Mouse (Mus musculus) spleen, postnatal 14 days (tissue): ENCODE data around the gene Ncam1.

Source experiments
- DNase-seq, 2 experiments: peaks; one replicate each; pipeline ENCODE4 v3.0.0; 2021 to 2022; ENCODE audit warnings: low spot score in 2 of 2

Gene Ncam1

GRCm38 (mm10) chr9:49675696-49676465 lies 122.8 kb downstream of the Ncam1 start:
- DNase-seq = no peak

- DNase-seq = no peak
These were observed 126.0 kb downstream of the Ncam1 start for GRCm38 (mm10) chr9:49672646-49673199.

GRCm38 (mm10) chr9:49667066-49667465 lies 131.7 kb downstream of the Ncam1 start:
- no peak for DNase-seq

GRCm38 (mm10) chr9:49665361-49665760 lies 133.4 kb downstream of the Ncam1 start:
- no peak for DNase-seq

- DNase-seq = no peak
These were observed 134.8 kb downstream of the Ncam1 start for GRCm38 (mm10) chr9:49663927-49664320.

GRCm38 (mm10) chr9:49662958-49663926 lies 135.5 kb downstream of the Ncam1 start:
- no peak for DNase-seq

GRCm38 (mm10) chr9:49661480-49661879 lies 137.2 kb downstream of the Ncam1 start:
- no peak for DNase-seq

- no peak for DNase-seq
These were observed 140.3 kb downstream of the Ncam1 start for GRCm38 (mm10) chr9:49658381-49658856.

- no peak for DNase-seq
These were observed 144.3 kb downstream of the Ncam1 start for GRCm38 (mm10) chr9:49654470-49654869.

GRCm38 (mm10) chr9:49653478-49654245 lies 145.1 kb downstream of the Ncam1 start:
- no peak for DNase-seq

GRCm38 (mm10) chr9:49644296-49644695 lies 154.4 kb downstream of the Ncam1 start:
- DNase-seq = no peak

- no peak for DNase-seq
These were observed 158.0 kb downstream of the Ncam1 start for GRCm38 (mm10) chr9:49640764-49641163.

- DNase-seq = no peak
These were observed 158.6 kb downstream of the Ncam1 start for GRCm38 (mm10) chr9:49640142-49640541.

GRCm38 (mm10) chr9:49637955-49638354 lies 160.8 kb downstream of the Ncam1 start:
- no peak for DNase-seq

- no peak for DNase-seq
These were observed 162.9 kb downstream of the Ncam1 start for GRCm38 (mm10) chr9:49635668-49636326.

- DNase-seq = no peak
These were observed 166.1 kb downstream of the Ncam1 start for GRCm38 (mm10) chr9:49632591-49632990.

- no peak for DNase-seq
These were observed 168.4 kb downstream of the Ncam1 start for GRCm38 (mm10) chr9:49630336-49630735.

- DNase-seq = no peak
These were observed 173.8 kb downstream of the Ncam1 start for GRCm38 (mm10) chr9:49624910-49625309.

GRCm38 (mm10) chr9:49623934-49624505 lies 174.7 kb downstream of the Ncam1 start:
- DNase-seq = no peak

GRCm38 (mm10) chr9:49622928-49623676 lies 175.6 kb downstream of the Ncam1 start:
- no peak for DNase-seq
